Mouse (Mus musculus): Measurements from ENCODE around the gene Pnma1. TPM values are rescaled to one million over a fixed set of nuclear protein-coding genes. Genes with fewer than 3 reads are reported as not detected.

Pnma1 gene
- polyA plus RNA-seq, 1 experiment: 3.0 TPM

- TF ChIP-seq CTCF (IDR thresholded peaks at IDR 0.05; ENCODE audit: extremely low read depth, insufficient read depth, low read length) (no peak), POLR2A (IDR thresholded peaks at IDR 0.05; ENCODE audit: extremely low read depth, insufficient read depth, low read length) (no peak)
- Histone ChIP-seq H3K27ac (ENCODE audit: insufficient read depth, low read length) (no peak overlapping the region), H3K4me1 (ENCODE audit: control insufficient read depth, insufficient read depth, low read length) (no peaks in the 10 kb centered on the region; the same call in 1 of the 2 replicates), H3K4me3 (ENCODE audit: insufficient read depth, low read length) (no peak overlapping the region)
Observed at GRCm38 (mm10) chr12:84149971-84150370, 1.7 kb upstream of the Pnma1 start.

- Histone ChIP-seq H3K4me1 (ENCODE audit: control insufficient read depth, insufficient read depth, low read length) (no peaks in the 10 kb centered on the region; the same call in 1 of the 2 replicates), H3K4me3 (ENCODE audit: insufficient read depth, low read length) (peak overlapping the region; percentile 65), H3K27ac (ENCODE audit: insufficient read depth, low read length) (peak overlapping the region; percentile 35; the same call in 1 of the 2 replicates)
- TF ChIP-seq CTCF (IDR thresholded peaks at IDR 0.05; ENCODE audit: extremely low read depth, insufficient read depth, low read length) (no peak), POLR2A (IDR thresholded peaks at IDR 0.05; ENCODE audit: extremely low read depth, insufficient read depth, low read length) (no peak)
Observed at GRCm38 (mm10) chr12:84148622-84149012, 328 bp upstream of the Pnma1 start.

- Histone ChIP-seq H3K27ac (ENCODE audit: insufficient read depth, low read length) (no peak overlapping the region), H3K4me1 (ENCODE audit: control insufficient read depth, insufficient read depth, low read length) (no peaks in the 10 kb centered on the region), H3K4me3 (ENCODE audit: insufficient read depth, low read length) (no peak overlapping the region)
- TF ChIP-seq POLR2A (IDR thresholded peaks at IDR 0.05; ENCODE audit: extremely low read depth, insufficient read depth, low read length) (no peak), CTCF (IDR thresholded peaks at IDR 0.05; ENCODE audit: extremely low read depth, insufficient read depth, low read length) (no peak)
Observed at GRCm38 (mm10) chr12:84142281-84143050, 5.8 kb downstream of the Pnma1 start.

GRCm38 (mm10) chr12:84141271-84141670 lies 7.0 kb downstream of the Pnma1 start:
- Histone ChIP-seq H3K27ac (ENCODE audit: insufficient read depth, low read length) (no peak overlapping the region), H3K4me3 (ENCODE audit: insufficient read depth, low read length) (no peak overlapping the region), H3K4me1 (ENCODE audit: control insufficient read depth, insufficient read depth, low read length) (no peaks in the 10 kb centered on the region)
- TF ChIP-seq CTCF (IDR thresholded peaks at IDR 0.05; ENCODE audit: extremely low read depth, insufficient read depth, low read length) (no peak), POLR2A (IDR thresholded peaks at IDR 0.05; ENCODE audit: extremely low read depth, insufficient read depth, low read length) (no peak)

GRCm38 (mm10) chr12:84140135-84140534 lies 8.2 kb downstream of the Pnma1 start:
- H3K4me1 ChIP-seq (ENCODE audit: control insufficient read depth, insufficient read depth, low read length): no peaks in the 10 kb centered on the region
- H3K27ac ChIP-seq (ENCODE audit: insufficient read depth, low read length): no peak overlapping the region
- no peak overlapping the region for H3K4me3 ChIP-seq (ENCODE audit: insufficient read depth, low read length)
- TF ChIP-seq POLR2A (IDR thresholded peaks at IDR 0.05; ENCODE audit: extremely low read depth, insufficient read depth, low read length) (no peak), CTCF (IDR thresholded peaks at IDR 0.05; ENCODE audit: extremely low read depth, insufficient read depth, low read length) (no peak)

- Histone ChIP-seq H3K27ac (ENCODE audit: insufficient read depth, low read length) (no peak overlapping the region), H3K4me3 (ENCODE audit: insufficient read depth, low read length) (no peak overlapping the region), H3K4me1 (ENCODE audit: control insufficient read depth, insufficient read depth, low read length) (no peaks in the 10 kb centered on the region)
- TF ChIP-seq POLR2A (IDR thresholded peaks at IDR 0.05; ENCODE audit: extremely low read depth, insufficient read depth, low read length): no peak
- TF ChIP-seq CTCF (IDR thresholded peaks at IDR 0.05; ENCODE audit: extremely low read depth, insufficient read depth, low read length): no peak
Observed at GRCm38 (mm10) chr12:84137131-84137530, 11.2 kb downstream of the Pnma1 start.

GRCm38 (mm10) chr12:84132265-84132664 lies 16.0 kb downstream of the Pnma1 start:
- H3K4me1 ChIP-seq (ENCODE audit: control insufficient read depth, insufficient read depth, low read length): no peaks in the 10 kb centered on the region
- TF ChIP-seq POLR2A (IDR thresholded peaks at IDR 0.05; ENCODE audit: extremely low read depth, insufficient read depth, low read length): no peak
- TF ChIP-seq CTCF (IDR thresholded peaks at IDR 0.05; ENCODE audit: extremely low read depth, insufficient read depth, low read length): peak; percentile 43; the same call in 1 of the 2 replicates
- no peak overlapping the region for H3K4me3 ChIP-seq (ENCODE audit: insufficient read depth, low read length)
- H3K27ac ChIP-seq (ENCODE audit: insufficient read depth, low read length): no peak overlapping the region

GRCm38 (mm10) chr12:84129931-84130330 lies 18.4 kb downstream of the Pnma1 start:
- TF ChIP-seq CTCF (IDR thresholded peaks at IDR 0.05; ENCODE audit: extremely low read depth, insufficient read depth, low read length) (no peak), POLR2A (IDR thresholded peaks at IDR 0.05; ENCODE audit: extremely low read depth, insufficient read depth, low read length) (no peak)
- H3K4me3 ChIP-seq (ENCODE audit: insufficient read depth, low read length): no peak overlapping the region
- H3K27ac ChIP-seq (ENCODE audit: insufficient read depth, low read length): no peak overlapping the region
- no peaks in the 10 kb centered on the region for H3K4me1 ChIP-seq (ENCODE audit: control insufficient read depth, insufficient read depth, low read length)

- TF ChIP-seq CTCF (IDR thresholded peaks at IDR 0.05; ENCODE audit: extremely low read depth, insufficient read depth, low read length) (no peak), POLR2A (IDR thresholded peaks at IDR 0.05; ENCODE audit: extremely low read depth, insufficient read depth, low read length) (no peak)
- no peak overlapping the region for H3K4me3 ChIP-seq (ENCODE audit: insufficient read depth, low read length)
- H3K27ac ChIP-seq (ENCODE audit: insufficient read depth, low read length): no peak overlapping the region
- H3K4me1 ChIP-seq (ENCODE audit: control insufficient read depth, insufficient read depth, low read length): no peaks in the 10 kb centered on the region
Observed at GRCm38 (mm10) chr12:84128576-84128975, 19.7 kb downstream of the Pnma1 start.

- Histone ChIP-seq H3K4me1 (ENCODE audit: control insufficient read depth, insufficient read depth, low read length) (no peaks in the 10 kb centered on the region), H3K4me3 (ENCODE audit: insufficient read depth, low read length) (no peak overlapping the region), H3K27ac (ENCODE audit: insufficient read depth, low read length) (no peak overlapping the region)
- TF ChIP-seq CTCF (IDR thresholded peaks at IDR 0.05; ENCODE audit: extremely low read depth, insufficient read depth, low read length): no peak
Observed at GRCm38 (mm10) chr12:84126899-84127298, 21.4 kb downstream of the Pnma1 start.

Measured in cortical plate, adult 2 months (tissue).